Mouse (Mus musculus): ENCODE measurements around the gene Bcl7c. TPM values are rescaled to one million over a fixed set of nuclear protein-coding genes. Genes with fewer than 3 reads are reported as not detected.
A peak's percentile ranks its signal among the peaks of the same experiment; 100 is the strongest.
"Not testable (repeated sequence)": the region's sequence is repeated elsewhere in the genome, so short reads cannot be mapped to it uniquely, and the experiment has no call there.

The Bcl7c gene
- polyA plus RNA-seq, 1 experiment from 2014 or later, result 26.9 TPM

- Histone ChIP-seq H3K36me3 (no peaks in the 10 kb centered on the region), H3K27ac (no peak overlapping the region), H3K4me3 (replicated peaks) (no peak overlapping the region), H3K27me3 (peaks cover 68% of the 10 kb centered on the region), H3K4me1 (replicated peaks) (peaks cover 3% of the 10 kb centered on the region; the same call in 1 of the 2 replicates), H3K9me3 (replicated peaks) (no peaks in the 10 kb centered on the region), H3K4me2 (no peak overlapping the region), H3K9ac (no peak overlapping the region)
- ATAC-seq (ENCODE audit: low read depth) (no peak), DNase-seq (no peak)
- 33% methylated on average over 4 of the region's 4 CpGs for WGBS (ENCODE audit: insufficient replicate concordance)
Measured at GRCm38 (mm10) chr7:127641260-127641659, 67.5 kb downstream of the Bcl7c start.

DNA sequence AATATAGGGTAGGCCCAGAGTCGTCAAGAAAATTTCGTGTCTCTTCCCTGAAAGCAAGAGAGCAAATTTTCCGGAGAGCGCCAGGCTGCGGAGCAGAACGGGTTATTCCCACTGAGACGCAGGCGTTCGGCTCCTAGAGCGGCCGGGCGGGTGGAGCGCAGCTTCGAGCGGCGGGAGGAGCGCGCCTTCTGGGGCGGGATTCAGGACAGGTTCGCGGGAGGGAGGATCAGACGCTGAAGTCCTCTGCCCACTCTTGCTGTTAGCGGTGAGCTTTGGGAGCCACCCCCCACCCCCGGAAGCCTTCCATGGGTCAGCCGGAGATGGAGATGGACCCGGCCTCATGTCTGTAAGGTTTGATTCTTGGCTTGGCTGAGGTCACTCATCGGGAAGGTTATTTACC, 71.8 kb downstream of the Bcl7c start:
- 2% methylated on average over 27 of the region's 27 CpGs for WGBS (ENCODE audit: insufficient replicate concordance)
- no peak; the same call in 1 of the 2 replicates for ATAC-seq (ENCODE audit: low read depth)

GRCm38 (mm10) chr7:127631416-127631815, 77.3 kb downstream of the Bcl7c start:
- no peak overlapping the region for H3K9ac ChIP-seq
- no peak overlapping the region for H3K4me2 ChIP-seq
- peaks cover 14% of the 10 kb centered on the region for H3K4me1 ChIP-seq (replicated peaks)
- no peaks in the 10 kb centered on the region for H3K9me3 ChIP-seq (replicated peaks)
- DNase-seq (no peak), ATAC-seq (ENCODE audit: low read depth) (no peak)
- 78% methylated on average over 4 of the region's 4 CpGs for WGBS (ENCODE audit: insufficient replicate concordance)
- H3K36me3 ChIP-seq, result no peaks in the 10 kb centered on the region
- H3K27me3 ChIP-seq, result peaks cover 19% of the 10 kb centered on the region
- H3K4me3 ChIP-seq (replicated peaks), result no peak overlapping the region
- H3K27ac ChIP-seq, result no peak overlapping the region

More for the DNA sequence above, 71.8 kb downstream of the Bcl7c start:
- H3K4me3 ChIP-seq (replicated peaks), result peak overlapping the region; percentile 45
- H3K4me1 ChIP-seq (replicated peaks), result peaks cover 3% of the 10 kb centered on the region; the same call in 1 of the 2 replicates
- no peaks in the 10 kb centered on the region for H3K9me3 ChIP-seq (replicated peaks)
- peak overlapping the region; percentile 13; the same call in 1 of the 2 replicates for H3K9ac ChIP-seq
- no peak overlapping the region for H3K27ac ChIP-seq
- no peaks in the 10 kb centered on the region for H3K36me3 ChIP-seq
- DNase-seq, result no peak
- peak overlapping the region; percentile 55 for H3K4me2 ChIP-seq
- H3K27me3 ChIP-seq, result peaks cover 64% of the 10 kb centered on the region

DNA sequence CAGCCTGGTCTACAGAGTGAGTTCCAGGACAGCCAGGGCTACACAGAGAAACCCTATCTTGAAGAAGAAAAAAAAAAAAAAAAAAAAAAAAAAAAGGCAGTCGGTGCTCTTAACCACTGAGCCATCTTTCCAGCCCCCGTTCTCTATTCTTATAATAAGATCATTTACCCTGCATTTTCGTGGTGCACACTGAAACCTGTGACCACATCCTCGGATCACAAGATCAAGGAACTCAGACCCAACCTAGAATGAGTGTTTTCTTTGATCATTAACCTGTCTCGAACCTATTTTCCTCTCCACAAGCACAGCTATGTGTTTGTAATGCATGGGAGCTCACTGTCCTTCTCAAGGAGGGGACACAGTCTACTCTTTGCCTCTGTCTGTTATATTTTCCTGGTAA, 80.1 kb downstream of the Bcl7c start:
- ATAC-seq (ENCODE audit: low read depth) (no peak), DNase-seq (no peak)
- no peak overlapping the region for H3K4me2 ChIP-seq
- no peaks in the 10 kb centered on the region for H3K36me3 ChIP-seq
- no peak overlapping the region for H3K9ac ChIP-seq
- H3K4me3 ChIP-seq (replicated peaks), result no peak overlapping the region
- whole genome bisulfite sequencing (ENCODE audit: insufficient replicate concordance), result 65% methylated on average over 5 of the region's 5 CpGs
- H3K9me3 ChIP-seq (replicated peaks), result no peaks in the 10 kb centered on the region
- peaks cover 20% of the 10 kb centered on the region for H3K4me1 ChIP-seq (replicated peaks)
- H3K27ac ChIP-seq, result no peak overlapping the region
- 0 out of 2 replicates have a peak, but pooled peaks cover 2% of the 10 kb centered on the region for H3K27me3 ChIP-seq

DNA sequence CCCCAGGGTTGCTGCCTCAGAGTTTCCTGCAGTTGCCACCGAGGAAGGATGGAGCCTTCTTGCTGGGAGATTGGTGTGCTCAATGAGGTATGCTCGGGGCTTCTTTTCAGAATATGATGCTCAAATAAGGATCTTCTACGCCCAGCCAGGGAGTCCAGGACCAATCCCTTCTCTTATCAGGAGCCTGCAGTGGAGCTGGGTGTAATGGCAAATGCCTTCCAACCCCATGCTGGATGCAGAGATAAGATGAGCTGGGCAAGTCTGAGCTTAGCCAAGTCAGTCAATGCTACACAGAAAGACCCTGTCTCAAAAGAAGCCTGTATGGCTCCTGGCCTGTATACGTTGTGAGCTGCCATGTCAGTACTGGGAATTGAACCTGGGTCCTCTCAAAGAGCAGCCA, 82.3 kb downstream of the Bcl7c start:
- Histone ChIP-seq H3K9me3 (replicated peaks) (no peaks in the 10 kb centered on the region), H3K4me2 (peak overlapping the region; percentile 64), H3K4me3 (replicated peaks) (peak overlapping the region; percentile 35), H3K27ac (peak overlapping the region; percentile 74), H3K36me3 (no peaks in the 10 kb centered on the region), H3K27me3 (no peaks in the 10 kb centered on the region), H3K4me1 (replicated peaks) (peaks cover 20% of the 10 kb centered on the region), H3K9ac (0 out of 2 replicates have a peak overlapping the region, but pooled peaks have one; percentile 10)
- DNase-seq, result peak; percentile 81
- 26% methylated on average over 4 of the region's 4 CpGs for WGBS (ENCODE audit: insufficient replicate concordance)
- peak; percentile 100 for ATAC-seq (ENCODE audit: low read depth)

DNA sequence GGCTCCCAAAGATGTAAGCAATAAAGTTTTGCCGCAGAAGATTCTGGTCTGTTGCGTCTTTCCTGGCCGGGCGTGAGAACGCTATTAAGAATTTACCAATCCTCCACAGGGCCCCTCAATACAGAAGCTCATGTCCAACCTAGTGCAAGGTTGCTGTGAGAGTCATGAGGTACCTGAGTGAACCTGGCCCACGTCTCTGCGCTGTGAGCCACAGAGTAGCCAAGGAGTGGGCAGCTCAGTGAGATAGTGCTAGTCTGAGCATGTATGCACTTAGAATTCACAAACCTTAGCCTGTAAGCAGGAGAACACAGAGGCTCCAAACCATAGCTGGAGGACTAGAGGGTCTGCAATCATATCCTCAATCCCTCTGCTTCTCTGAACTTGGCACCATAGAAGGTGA, 82.7 kb downstream of the Bcl7c start:
- no peaks in the 10 kb centered on the region for H3K27me3 ChIP-seq
- peak overlapping the region; percentile 74 for H3K27ac ChIP-seq
- DNase-seq, result no peak
- H3K9me3 ChIP-seq (replicated peaks), result no peaks in the 10 kb centered on the region
- peak overlapping the region; percentile 35 for H3K4me3 ChIP-seq (replicated peaks)
- peaks cover 20% of the 10 kb centered on the region for H3K4me1 ChIP-seq (replicated peaks)
- WGBS (ENCODE audit: insufficient replicate concordance), result 88% methylated on average over 7 of the region's 7 CpGs
- ATAC-seq (ENCODE audit: low read depth), result peak; percentile 16
- H3K9ac ChIP-seq, result 0 out of 2 replicates have a peak overlapping the region, but pooled peaks have one; percentile 10
- no peaks in the 10 kb centered on the region for H3K36me3 ChIP-seq
- H3K4me2 ChIP-seq, result peak overlapping the region; percentile 64

DNA sequence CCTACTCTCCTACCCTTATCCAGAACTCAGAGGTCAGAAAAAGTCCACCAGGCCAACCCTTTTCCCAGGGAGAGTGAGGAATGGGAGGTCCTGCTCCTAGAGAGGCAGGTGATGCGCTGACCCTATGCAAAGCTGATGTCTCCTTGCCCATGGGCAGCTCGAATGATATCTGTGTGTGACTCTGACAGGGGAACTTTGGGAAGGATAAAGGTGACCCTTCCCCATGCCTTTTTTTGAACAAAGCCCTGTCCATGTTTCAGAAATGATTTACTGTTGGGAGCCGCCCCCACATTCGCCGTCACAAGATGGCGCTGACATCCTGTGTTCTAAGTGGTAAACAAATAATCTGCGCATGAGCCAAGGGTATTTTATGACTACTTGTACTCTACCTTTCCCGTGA, 90.3 kb downstream of the Bcl7c start:
- H3K36me3 ChIP-seq; H3K9ac ChIP-seq; H3K4me2 ChIP-seq; H3K27me3 ChIP-seq; H3K9me3 ChIP-seq (replicated peaks); ATAC-seq (ENCODE audit: low read depth); H3K27ac ChIP-seq; DNase-seq; H3K4me3 ChIP-seq (replicated peaks): not testable (repeated sequence)
- peaks cover 22% of the 10 kb centered on the region for H3K4me1 ChIP-seq (replicated peaks)
- 90% methylated on average over 7 of the region's 8 CpGs for WGBS (ENCODE audit: insufficient replicate concordance)

DNA sequence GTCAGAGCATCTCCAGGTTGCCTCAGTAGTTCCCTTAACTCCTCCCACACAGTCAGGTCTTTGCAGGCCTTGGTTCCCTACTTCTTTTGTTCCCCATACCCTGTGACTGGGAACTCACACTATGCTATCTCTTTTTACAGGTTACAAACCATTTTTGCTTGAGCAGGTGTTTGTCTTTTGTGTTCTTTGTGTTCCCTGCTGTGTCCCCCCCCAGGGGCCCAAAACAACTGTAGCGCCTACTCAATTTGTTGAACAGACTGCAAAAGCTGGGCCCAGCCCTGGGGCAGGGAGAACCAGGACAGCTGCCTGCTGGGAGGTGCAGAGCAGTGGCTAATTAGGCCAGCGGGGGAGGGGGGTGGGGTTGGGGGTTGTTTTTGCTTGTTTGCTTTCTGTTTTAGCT, 90.8 kb downstream of the Bcl7c start:
- Histone ChIP-seq H3K27me3 (0 out of 2 replicates have a peak, but pooled peaks cover 6% of the 10 kb centered on the region), H3K9ac (no peak overlapping the region), H3K9me3 (replicated peaks) (no peaks in the 10 kb centered on the region), H3K27ac (no peak overlapping the region), H3K4me2 (no peak overlapping the region), H3K4me3 (replicated peaks) (no peak overlapping the region), H3K4me1 (replicated peaks) (peaks cover 22% of the 10 kb centered on the region), H3K36me3 (no peaks in the 10 kb centered on the region)
- WGBS (ENCODE audit: insufficient replicate concordance), result 79% methylated on average over 2 of the region's 2 CpGs
- DNase-seq (no peak), ATAC-seq (ENCODE audit: low read depth) (no peak)

DNA sequence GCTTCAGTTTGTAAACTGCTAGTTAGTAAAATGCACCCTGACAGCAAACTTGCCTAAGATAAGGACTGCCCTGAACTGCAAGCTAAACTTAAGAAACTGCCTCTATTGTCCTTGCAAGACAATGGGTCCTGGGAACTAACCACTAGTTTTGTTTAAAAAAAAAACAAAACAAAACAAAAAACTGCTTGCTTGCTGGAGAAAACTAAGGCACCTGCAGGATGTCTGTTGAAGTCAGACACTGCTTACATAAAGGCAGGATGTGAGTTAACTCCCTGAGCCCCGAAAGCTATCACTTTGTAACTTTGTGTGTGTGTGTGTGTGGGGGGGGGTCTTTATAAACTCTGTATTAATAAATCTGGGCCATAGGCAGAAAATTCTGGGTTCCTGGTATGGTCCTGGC, 91.9 kb downstream of the Bcl7c start:
- H3K4me3 ChIP-seq (replicated peaks), result no peak overlapping the region
- ATAC-seq (ENCODE audit: low read depth), result no peak
- no peak overlapping the region for H3K9ac ChIP-seq
- H3K36me3 ChIP-seq, result peaks cover 11% of the 10 kb centered on the region
- H3K9me3 ChIP-seq (replicated peaks), result no peaks in the 10 kb centered on the region
- H3K27ac ChIP-seq, result no peak overlapping the region
- peaks cover 22% of the 10 kb centered on the region for H3K4me1 ChIP-seq (replicated peaks)
- no peak overlapping the region for H3K4me2 ChIP-seq
- 0 out of 2 replicates have a peak, but pooled peaks cover 6% of the 10 kb centered on the region for H3K27me3 ChIP-seq
- DNase-seq, result no peak
- WGBS (ENCODE audit: insufficient replicate concordance), result 61% methylated on average over 1 of the region's 1 CpGs

- Histone ChIP-seq H3K9ac (no peak overlapping the region), H3K9me3 (replicated peaks) (no peaks in the 10 kb centered on the region), H3K27me3 (0 out of 2 replicates have a peak, but pooled peaks cover 6% of the 10 kb centered on the region), H3K4me3 (replicated peaks) (no peak overlapping the region), H3K36me3 (peaks cover 16% of the 10 kb centered on the region), H3K27ac (no peak overlapping the region), H3K4me1 (replicated peaks) (peaks cover 22% of the 10 kb centered on the region), H3K4me2 (no peak overlapping the region)
- 64% methylated on average over 1 of the region's 1 CpGs for WGBS (ENCODE audit: insufficient replicate concordance)
- ATAC-seq (ENCODE audit: low read depth), result no peak
- no peak for DNase-seq
Measured at GRCm38 (mm10) chr7:127616336-127616735, 92.4 kb downstream of the Bcl7c start.

DNA sequence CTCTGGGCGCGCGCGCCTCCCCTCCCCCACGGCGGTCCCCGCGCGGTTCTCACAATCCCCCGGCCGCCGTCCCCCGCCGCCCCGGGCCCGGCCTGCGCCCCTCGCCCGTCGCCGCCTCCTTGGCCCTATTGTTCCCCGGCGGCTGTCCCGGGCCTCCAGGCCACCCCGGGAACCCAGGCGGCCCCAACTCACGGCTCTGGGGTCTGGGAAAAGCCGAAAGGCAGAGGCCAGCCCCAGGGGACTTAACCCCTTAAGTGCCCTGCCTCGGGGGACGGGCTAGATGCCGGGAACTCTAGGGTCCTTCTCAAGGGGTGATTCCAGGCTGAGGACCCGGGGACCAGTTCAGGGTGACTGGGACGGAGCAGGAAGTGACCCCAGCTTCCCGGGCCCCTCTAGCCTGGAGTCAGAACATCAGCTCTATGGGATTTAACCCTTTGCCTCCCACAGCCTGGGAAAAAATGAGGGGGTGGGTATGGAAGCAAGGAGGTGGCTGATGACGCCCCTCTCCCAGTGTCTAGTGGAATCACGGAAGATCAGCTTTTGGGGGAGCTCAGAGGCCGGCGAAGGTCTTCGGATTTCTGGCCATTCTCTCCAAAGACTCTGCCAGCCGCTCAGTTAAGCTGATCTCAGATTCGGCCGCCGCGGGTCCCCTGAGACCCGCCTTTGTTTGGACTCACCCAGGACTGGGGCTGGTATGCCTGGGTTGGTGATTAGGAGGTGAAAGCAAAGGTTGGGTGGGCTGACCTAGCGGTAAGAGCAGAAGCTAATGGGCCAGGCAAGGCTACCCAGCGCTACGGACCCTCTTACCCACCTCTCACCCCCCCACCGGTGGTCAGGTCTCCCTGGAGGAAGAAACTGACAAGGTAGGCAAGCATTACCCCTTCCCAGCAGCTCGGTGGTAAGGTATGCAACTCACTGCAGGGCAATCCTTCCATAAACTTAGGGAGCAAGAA, 93.6 kb downstream of the Bcl7c start, which contains the start of gene Zfp629:
TSS of gene Zfp629 (minus strand) at position 907 of the 953 bp plus-strand sequence.
- Histone ChIP-seq H3K4me3 (replicated peaks) (peak within 1 kb of the TSS; percentile 78), H3K27me3 (0 out of 2 replicates have a peak, but pooled peaks cover 6% of the 10 kb centered on the region), H3K27ac (peak within 1 kb of the TSS; percentile 60), H3K4me2 (peak within 1 kb of the TSS; percentile 91), H3K36me3 (peaks cover 28% of the 10 kb centered on the region), H3K4me1 (replicated peaks) (peaks cover 22% of the 10 kb centered on the region), H3K9ac (peak within 1 kb of the TSS; percentile 87), H3K9me3 (replicated peaks) (no peaks in the 10 kb centered on the region)
- ATAC-seq (ENCODE audit: low read depth), result peak; percentile 64
- peak; percentile 43 for DNase-seq
- whole genome bisulfite sequencing (ENCODE audit: insufficient replicate concordance), result under 1% methylated on average over 45 of the region's 50 CpGs
